Mouse (Mus musculus) kidney, postnatal 14 days (tissue): ENCODE measurements at regions not wholly inside any gene's neighbourhood (a gene's known extent, or its start where the extent isn't known, plus 50 kb on each side); places are given as distances from the start of the nearest gene placed in this dataset.

ENCODE experiments used
- DNase-seq: peaks from one replicate; pipeline ENCODE4 v3.0.0; 2022; ENCODE audit warnings: mixed read lengths

GRCm38 (mm10) chr5:54258087-54258733 lies 259.9 kb downstream of the Stim2 start:
- peak; percentile 54 for DNase-seq

DNA sequence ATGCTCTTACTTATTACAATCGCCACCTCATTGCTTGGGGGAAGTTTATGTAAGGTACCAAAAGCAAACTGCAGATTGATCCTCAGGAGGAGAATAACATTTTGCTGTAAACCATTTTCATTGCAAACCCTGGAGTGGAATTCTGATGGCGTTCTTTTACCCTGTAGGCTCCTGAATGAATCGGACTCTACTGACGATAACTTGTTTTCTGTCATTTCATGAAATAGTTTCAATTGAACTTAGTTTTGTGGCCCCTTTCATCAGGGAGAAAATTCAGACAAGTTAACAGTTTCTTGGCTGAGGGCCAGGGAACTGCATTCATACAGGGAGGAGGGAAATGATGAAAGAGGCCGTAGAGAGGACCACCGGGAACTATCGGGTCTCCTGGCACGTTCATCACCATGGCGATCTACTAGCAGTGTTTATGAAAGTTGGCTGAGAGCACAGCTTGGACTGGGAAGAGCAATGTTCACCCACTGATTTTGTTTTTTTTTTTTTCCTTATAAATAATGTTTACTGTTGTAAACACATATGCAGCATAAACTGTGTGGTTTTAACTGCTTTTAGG lies 266.7 kb downstream of the Stim2 start:
- peak; percentile 4 for DNase-seq

DNA sequence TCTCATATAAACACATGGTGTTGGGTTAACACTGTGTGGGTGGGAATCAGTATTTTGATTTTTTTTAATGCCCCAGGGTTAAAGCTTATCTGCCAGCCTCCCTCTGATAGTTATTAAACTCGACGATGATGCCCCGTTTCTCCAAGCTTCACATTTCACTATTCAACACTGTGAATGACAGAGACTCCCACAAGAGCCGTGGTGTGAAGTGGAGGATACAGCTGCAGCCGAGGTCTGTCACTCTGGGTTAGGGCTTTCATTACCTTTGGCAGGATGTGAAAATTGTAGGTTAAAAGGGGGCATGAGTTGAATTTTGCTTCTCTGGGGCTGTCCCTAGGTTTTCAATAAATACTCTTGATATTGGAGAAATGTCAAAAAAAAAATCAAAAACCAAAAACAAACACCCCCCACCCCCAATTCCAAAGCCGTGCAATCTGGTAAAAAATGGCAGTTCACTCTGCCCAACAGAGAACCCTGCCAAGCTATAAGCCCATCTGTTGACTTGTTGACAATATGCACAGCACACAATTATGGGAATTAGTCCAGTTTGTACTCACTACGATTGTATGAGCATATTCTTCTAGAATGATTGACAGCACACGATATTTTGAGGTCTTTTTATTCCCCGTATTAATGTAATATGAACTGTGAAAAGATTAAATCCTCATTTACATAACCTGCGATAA lies 269.7 kb downstream of the Stim2 start:
- no peak for DNase-seq

DNA sequence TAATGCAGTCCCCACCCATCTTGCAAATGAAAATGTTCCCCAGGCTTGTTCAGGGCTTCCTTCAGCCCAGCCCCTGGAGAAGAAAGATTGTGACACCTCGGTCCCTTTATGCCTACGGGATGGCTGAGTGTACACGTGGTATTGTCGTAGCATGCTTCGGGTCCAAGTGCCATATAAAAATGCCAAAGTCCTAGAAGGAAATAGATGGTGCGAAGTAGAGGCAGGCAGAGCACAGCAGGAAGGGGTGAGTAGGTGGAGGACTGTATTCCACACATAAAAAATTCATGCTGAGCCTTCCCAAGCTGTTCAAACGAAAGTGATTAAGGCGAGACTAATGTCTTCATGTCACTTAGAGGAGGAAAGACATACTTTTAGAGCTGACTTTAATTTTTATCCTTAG lies 281.1 kb downstream of the Stim2 start:
- DNase-seq = no peak

DNA sequence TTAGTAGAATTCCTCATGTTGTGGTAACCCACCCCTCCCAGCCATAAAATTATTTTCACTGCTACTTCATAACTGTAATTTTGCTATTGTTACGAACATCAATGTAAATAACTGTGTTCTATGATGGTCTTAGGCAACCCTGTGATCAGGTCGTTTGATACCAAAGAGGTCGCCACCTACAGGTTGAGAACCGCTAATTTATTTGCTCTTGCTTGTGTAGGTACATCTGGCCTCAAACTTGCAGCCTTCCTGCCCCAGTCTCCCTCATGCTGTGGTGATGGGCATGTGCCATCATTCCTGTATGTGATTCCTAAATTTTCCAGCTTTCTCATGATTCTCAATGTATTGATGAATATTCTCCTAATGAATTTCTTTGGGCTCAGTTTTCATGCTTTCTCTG lies 282.4 kb downstream of the Stim2 start:
- peak; percentile 3 for DNase-seq

DNA sequence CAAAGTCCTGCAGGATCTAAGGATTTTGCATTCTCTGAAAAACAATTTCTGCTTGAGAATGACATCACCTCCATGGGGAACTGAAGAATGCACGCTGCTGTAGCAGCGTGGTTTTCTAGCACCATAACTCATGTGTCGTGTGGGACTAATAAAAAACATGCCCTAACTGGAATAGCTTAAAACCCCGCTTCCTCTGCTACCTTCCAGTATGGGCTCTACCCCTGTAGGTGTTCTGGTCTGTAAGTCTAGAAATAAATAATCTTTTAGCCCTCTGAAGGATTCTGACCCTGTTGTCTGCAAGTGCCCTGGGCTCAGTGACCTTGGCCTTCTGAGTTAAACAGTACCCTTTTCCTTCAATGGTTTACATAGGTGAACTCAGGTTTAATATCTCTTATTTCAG lies 282.8 kb downstream of the Stim2 start:
- DNase-seq = peak; percentile 13

GRCm38 (mm10) chr5:54290372-54291080 lies 292.2 kb downstream of the Stim2 start:
- DNase-seq = peak; percentile 29

DNA sequence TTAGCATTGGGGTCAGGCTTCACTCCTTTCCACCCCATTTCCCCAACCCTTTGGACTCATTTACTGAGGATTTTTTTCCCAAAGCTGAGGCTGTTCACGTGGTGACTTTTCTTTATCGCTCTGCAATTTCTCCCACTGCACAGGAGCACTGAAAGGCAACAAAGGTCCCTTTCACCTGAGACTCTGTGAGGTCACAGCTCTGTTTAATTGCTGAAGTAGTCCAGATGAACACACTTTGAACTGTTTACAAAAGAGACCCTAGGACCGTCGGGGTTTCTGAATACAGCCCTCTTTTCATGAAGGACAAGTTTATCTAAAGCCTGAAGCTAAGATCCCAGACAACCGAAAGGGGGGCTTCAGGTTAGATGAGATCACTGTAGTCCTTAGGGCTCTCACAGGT lies 293.6 kb downstream of the Stim2 start:
- peak; percentile 5 for DNase-seq

DNA sequence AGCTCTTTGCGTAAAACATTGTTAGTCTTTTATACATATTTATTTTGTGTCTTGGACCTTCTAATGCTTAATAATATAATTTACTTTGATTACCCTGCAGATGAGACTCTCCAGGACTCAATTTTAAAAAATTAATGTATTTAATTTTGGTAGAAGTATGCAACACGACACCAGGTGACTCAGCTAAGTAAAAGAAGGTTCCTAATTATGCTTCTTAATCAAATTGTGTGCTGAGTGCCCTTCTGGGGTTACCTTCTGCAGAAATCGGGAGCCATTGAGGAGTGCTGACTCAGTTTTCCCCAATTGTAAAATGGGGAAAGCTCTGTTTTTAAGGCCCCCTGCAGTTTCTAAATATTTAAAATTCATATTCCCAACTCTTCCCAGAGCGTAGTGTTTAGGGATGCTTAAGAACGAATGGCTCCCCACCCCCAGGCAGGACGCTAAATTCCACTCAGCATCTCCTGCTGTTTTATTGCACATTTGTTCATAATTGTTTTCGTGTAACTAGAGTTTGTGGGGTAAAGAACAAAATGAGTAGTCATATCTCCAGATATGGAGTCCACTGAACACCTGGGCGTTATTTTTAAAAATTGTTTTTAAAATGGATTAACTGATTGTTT lies 315.5 kb downstream of the Stim2 start:
- no peak for DNase-seq

GRCm38 (mm10) chr5:54330415-54330814 lies 332.1 kb downstream of the Stim2 start:
- no peak for DNase-seq

- peak; percentile 3 for DNase-seq
Observed at GRCm38 (mm10) chr5:54342976-54343375, 344.7 kb downstream of the Stim2 start.

DNA sequence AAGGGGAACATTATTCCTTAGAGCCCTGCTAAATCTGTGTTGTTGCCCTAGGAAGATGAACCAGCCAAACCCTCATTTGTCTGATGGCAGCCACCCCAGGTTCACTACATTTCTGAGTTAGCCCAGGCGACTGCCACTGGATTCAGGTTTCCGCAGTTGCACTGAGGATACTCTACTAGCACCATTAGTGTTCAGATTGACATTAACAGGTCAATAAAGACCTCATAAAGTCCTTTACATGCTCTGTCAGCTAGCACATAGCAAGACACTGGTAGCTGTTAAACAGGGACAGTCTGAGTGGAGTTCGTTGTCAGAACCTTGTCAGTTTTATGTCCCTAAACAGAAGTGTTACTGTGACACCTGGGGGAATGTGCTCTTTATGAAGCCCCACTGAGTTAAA lies 345.1 kb downstream of the Stim2 start:
- no peak for DNase-seq

DNA sequence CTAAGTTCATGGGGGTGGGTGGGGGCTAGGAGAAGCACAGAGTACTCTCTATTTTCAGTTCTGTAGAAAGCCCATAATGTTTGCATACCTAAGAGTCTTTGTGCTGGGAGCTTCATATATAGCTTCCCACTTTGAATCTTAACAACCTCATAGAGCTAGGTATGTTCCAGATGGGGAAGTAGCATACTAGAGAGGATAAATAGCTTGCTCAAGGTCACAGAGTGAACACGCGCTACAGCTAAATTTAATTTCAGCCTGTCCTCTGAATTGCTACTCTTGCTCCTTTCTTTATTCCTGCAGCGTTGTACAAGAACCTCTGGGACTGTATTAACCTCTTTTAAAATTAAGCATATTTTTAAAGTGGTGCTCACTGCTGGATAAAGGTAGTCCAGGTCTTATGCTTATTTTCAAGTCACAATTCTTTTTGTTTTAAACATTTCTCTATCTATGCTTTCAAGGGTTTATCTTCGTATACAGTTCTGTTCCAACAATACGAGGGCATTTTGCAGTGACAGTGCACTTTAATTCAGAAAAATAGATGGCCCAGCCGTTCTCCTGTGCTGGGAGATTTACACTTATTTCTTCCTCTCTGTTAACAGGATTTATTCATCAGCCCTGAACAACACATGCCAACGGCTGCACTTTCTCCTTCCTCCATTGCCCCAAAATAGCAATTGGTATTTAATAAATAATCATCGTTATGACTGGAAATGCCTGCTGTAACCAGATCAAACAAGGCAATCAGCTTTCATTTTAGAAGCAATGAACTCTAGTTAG lies 350.7 kb downstream of the Stim2 start:
- no peak for DNase-seq

DNA sequence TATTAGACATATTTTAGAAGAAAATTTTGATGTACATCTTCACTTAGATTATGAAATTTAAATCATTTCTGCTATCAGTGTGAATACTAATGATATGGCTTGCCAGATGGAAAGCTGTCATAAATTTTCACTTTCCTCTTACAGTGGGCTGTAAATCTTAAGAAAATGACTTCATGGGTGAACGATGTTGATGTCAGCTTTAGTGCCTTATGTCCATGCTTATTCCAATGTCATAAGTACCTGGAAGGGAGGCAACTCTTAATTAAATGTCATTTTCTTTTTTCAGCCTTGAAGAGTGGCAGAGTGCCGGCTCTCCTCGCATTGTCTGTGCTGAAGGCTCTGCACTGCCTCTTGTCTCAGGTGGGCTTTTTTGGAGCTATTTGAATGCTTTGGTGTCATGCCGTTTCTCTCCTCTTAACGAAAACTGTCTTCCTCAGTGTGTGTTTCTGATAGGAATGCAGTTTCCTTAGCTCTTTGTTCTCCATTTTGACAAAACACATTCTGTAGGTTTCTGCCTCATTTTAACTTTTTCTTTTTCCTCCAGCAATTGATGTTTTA lies 351.6 kb downstream of the Stim2 start:
- no peak for DNase-seq

DNA sequence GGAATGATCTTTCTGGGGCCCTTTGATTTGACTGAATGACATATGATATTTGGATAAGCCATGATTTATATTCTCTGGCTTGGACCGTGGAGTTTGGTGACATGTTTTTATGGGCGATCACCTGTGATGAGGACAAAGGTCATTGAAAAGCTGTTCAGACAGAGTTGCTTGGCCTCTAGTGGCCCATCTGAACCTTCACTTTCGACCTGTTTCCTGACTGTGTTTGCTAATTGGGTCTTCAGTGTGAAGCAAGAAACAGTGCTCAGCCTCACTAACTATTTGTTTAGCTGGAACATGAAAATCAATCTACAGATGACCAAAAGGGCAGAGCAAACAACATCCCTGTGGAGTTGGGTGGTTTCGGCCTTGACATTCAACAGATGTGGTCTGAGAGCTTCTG lies 357.8 kb downstream of the Stim2 start:
- no peak for DNase-seq

- no peak for DNase-seq
Observed at GRCm38 (mm10) chr5:54357501-54357900, 359.2 kb downstream of the Stim2 start.

- DNase-seq = no peak
Observed at GRCm38 (mm10) chr5:54358221-54358620, 359.9 kb downstream of the Stim2 start.
